Mouse (Mus musculus) c-Kit-positive CD71-negative TER-119-negative erythroid progenitor cells, embryonic 14.5 days (primary cell): Measurements from ENCODE around the gene Zfp146.
"Not testable (repeated sequence)": the region's sequence is repeated elsewhere in the genome, so short reads cannot be mapped to it uniquely, and the experiment has no call there.

Source experiments
- DNase-seq: peaks from one replicate; pipeline ENCODE4 v3.0.0-alpha.2; 2013; ENCODE audit warnings: low read depth

Gene Zfp146

DNA sequence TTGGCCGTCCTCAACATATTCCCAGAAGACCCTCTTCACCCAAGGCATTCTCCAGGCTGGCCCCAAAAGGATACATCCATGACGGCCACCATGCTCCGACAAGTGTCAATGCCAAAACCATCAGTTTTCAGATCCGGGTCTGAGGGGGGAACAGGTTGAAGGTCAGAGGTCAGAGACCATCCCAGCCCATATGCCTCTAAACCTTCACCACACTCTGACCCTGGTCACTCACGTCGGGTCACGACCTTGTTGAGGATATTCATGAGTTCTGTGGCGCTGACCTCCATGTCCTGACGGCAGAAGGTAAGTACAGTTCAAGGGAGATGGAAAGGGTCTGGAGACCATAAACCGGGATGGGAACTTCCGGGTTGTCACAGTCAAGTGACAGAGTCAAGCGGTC lies 22.5 kb upstream of the Zfp146 start:
- no peak for DNase-seq

DNA sequence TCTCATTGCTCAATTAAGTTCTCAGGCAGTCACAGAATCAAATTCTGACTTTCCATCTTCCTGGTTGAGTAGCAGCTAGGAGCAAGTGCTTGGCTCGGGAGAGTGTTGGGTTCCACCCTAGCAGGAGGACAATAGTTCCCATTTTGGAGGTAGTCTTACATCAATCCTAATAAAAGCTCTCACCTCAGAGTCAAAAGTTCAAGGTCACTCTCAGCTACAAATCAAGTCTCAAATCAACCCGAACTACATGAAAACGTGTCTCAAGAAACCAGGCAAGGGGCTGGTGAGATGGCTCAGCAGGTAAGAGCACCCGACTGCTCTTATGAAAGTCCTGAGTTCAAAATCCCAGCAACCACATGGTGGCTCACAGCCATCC lies 19.6 kb upstream of the Zfp146 start:
- no peak for DNase-seq

DNA sequence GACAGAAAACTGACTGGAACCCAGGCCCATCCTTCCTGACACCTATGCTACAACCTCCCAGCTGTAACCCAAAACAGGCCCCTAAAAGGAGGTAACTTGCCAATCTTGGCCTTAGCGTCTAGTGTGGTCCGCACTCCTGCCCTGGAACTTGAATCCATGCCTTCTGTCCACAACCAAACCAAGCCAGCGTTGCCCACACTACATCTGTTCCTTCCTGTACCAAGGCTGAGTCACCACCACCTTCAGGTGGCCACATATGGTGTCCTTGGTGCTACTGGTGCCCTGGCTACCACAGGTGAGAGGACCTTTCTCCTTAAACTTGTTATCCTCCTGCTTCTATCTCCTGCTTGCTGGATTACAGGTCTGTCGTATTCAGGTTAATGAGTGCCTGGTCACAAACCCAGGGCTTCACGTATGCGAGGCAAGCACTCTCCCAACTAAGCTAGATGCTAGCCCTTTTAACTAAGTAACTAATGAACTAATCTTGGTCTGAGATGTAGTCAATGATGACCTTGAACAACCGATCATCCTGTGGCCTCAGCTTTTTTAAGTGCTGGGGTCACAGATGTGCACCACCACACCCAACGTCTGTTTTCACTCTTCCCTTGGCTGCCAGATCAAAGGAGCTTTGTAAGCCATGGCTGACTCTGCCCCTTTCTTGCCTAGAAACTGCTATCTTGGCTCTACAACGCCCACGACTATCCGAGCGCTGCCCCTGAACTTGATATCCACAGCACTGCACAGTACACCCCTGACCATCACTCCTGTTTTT lies 19.0 kb upstream of the Zfp146 start:
- no peak for DNase-seq

DNA sequence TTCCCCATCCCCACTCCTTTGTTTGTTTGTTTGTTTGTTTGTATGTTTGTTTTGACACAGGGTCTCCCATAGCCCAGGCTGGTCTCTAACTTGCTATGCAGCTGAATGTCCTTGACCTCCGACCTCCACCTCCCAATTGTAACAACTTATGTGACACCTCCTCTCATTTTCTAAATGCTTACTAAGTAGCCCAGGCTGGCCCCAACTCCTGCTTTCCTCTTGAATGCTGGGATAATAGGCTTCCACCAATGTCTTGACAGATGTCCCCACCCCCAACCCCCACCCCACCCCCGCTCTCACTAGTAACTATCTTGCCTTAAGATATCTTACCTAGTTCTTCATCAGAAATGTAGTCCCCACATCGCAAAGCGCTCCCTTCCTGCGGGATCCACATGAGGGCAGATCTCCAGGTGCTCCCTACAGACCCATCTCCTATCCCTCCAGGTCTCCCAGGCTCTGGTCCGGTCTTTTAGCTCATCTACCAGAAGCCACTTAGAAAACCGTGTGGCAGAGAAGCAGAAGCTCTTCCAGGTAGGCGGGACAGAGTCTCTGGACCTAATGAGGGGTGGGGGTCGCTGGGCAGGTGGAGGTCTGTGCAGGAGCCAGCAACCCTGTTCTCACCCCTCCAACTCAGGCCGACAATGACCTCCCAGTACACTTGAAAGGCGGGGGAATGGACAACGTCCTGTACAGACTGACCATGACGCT lies 15.2 kb upstream of the Zfp146 start:
- no peak for DNase-seq

DNA sequence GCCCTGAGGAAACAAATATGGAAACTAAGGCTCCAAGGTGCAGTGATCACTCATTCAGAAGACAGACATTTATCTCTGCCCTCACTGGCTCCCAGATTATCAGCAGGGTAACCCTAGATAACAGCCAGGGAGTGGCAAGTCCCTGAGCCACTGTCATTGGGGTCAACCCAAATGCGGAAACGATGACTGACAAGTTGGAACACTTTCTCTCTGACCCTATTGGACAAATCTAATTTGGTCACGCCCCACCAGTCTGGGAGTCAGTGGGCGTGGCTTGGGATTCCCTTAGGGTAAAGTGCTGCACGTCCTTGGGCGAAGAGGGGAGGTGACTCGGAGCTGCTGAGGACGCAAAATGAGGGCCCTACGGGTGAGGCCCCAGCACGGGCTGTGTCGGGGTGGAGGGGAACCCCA lies 14.3 kb upstream of the Zfp146 start, which contains the start of gene Cox7a1:
Gene Cox7a1 (plus strand): TSS at position 266 of the 411 bp plus-strand sequence.
- peak; percentile 95 for DNase-seq

DNA sequence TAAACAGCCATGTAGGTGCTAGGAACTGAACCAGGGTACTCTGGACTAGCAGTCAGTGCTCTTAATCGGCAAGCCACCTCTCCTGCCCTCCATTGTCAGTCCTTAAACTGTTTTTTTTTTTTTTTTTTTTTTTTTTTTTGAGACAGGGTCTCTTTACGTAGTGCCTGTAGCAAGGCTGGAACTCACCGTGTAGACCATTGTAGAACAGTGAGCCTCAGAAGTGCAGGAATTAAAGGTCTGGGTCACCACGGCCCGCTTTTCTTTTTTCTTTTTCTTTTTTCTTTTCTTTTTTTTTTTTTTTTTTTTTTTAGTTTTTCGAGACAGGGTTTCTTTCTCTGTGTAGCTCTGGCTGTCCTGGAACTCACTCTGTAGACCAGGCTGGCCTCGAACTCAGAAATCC lies 13.6 kb upstream of the Zfp146 start:
- not testable (repeated sequence) for DNase-seq

DNA sequence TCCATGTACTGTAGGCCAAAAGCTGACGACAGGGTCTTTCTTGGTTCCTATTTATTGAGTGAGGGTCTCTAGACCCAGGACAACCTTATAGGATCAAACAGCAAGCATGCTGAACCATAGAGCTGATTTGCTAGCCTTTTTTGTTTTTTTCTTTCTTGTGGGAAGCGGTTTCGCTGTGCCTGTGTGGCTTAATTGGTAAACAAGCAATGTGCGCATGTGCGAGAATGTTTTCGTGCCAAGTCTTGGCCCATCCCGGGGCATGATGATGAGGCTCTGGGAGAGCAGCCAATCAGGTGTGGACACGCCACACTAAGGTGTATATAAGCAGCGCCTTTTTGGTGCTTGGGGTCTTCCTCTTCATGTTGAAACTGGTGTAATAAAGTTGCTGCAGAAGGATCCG lies 12.4 kb upstream of the Zfp146 start:
- not testable (repeated sequence) for DNase-seq

DNA sequence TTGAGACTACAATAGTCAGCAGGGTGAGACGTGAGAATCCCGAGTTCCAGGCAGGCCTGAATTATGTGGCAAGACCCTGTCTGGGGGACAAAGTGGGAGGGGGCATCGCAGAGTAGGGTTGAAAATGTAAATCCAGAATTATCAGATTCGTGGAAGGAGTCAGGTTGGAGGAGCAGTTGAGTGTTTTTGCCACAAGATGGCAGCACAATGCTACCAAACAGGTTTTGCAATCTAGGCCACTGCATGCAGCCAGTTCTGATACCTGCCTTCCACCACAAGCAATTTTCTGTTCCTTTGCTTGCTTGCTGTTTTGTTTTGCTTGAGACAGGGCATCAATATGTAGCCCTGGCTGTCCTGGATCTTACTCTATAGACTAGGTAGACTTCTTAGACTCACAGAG lies 11.8 kb upstream of the Zfp146 start:
- no peak for DNase-seq

DNA sequence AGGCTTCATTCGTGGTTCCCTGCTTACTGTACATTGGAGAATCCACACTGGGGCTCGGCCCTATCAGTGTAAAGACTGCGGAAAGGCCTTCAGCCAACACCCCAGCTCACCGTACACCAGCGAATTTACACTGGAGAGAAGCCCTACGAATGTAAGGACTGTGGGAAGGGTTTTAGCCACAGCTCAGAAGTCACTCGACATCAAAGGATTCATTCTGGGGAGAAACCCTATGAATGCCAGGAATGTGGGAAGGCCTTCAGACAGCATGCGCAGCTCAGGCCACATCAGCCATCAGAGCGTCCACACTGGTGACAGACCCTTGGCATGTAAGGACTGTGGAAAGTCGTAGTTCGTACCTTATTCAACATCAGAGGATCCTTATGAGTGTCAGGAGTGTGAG lies 8.7 kb upstream of the Zfp146 start:
- no peak for DNase-seq

DNA sequence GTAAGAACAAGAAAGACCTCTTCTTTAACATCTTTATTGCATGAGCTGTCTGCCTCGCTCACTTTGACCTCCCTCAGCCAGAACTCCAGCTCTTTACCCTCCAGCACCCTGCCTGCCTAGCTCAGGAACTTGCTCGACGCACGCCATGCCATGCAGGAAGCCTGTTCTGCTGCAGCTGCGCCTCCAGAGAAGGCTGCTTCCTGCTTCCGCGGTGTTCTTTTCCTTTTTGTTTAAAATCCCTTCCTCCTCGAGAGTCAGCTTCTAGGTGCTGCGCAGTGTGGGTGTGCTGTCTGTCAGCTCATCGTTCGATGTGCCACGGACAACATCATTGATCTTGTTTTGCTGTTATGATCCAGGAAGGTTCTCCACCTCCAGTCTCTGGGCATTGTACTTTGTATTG lies 6.9 kb upstream of the Zfp146 start:
- DNase-seq, result no peak

DNA sequence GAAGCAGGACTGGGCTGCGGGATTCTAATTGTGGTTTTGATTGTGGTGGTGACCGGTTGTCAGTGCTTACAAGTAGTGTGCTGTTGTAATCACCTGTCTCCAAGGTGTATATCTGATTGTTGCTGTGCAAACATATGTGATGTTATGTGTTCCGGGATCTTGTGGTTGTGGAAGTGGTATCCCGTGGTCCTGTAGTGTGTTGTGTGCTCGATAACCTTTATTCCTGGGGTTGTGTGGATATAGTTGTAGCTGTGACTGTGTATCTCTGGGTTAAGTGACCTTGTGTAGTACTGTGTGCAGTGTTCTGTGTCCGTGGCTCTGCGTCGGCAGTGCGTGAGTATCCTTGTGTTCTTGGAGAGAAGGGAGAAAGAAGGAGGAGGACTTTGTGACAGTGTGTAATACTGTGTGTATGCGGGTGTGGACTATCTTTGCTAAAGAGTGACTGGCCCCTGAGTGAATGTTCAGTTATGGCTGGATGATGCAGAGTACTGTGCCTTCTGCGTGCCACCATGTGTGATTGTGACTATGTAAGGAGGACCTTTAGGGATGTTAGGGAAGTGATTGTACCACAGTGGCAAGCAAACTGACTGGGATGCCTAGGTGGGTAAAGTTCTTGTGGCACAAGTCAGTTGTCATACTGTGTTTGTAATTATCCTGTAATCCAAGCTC lies 867 bp upstream of the Zfp146 start:
- DNase-seq, result no peak

DNA sequence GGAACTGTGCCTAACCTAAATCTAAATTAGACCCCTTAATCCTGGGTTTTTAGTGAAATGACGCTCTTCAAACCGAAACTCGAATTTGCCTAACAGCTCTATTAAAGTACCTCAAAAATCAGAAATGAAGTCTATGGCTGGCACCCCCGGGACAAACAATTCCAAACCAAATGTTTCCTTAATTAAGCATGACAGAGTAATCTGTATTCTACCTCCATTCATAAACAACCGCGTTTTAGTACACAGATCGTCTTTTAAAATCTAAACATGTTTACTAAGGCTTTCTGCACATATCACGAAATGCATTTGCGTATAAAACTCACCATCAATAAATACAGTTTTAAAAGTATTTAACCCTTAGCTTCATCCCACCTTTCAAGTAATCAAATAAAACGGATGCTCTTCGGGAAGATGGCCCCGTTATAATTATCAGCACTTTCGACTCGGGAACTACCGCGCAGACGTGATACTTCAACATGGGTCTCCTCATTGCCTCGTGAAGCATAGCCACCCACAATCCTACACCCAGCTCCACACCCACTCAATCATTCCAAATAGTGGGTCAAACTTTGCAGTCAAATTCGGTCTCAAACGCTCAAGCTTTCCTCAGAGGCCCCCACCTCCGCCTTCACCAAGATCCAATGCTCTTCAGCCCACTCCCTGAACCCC lies 502 bp downstream of the Zfp146 start:
- DNase-seq, result no peak

DNA sequence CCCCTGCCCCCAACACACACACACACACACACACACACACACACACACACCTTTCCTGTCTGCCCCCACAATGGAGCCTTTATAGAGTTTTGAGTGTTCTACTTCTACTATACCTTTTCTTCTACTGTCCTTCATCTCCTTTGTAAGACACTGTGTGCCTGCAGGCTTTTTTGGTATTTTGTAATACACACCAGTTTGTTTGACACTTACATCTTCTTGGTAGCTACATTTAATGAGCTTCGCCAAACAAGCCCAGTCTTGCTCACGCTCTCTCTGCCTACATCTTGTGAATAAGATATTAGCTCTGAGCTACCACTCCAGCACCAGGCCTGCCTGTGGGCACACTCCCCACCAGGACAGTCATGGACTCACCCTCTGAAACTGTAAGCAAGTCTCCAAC lies 4.8 kb downstream of the Zfp146 start:
- DNase-seq, result no peak

DNA sequence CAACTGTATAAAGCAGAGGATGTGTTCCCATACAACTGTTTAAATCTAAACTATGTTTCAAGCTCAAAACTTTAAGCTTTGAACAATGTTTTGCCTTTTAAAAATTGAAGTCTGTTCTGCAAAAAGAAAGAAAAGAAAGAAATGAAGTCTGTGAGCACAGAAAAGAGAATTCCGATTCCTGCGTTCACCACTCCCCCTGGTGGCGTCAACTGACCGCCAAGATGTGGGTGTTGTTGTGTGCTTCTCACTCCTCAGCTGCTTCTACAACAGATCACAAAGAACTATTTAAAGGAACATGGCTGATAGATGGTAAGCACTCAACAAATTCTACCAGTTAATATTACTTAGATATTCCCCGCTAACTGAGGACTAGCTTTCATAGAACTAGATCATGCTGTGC lies 6.4 kb downstream of the Zfp146 start:
- DNase-seq, result no peak

DNA sequence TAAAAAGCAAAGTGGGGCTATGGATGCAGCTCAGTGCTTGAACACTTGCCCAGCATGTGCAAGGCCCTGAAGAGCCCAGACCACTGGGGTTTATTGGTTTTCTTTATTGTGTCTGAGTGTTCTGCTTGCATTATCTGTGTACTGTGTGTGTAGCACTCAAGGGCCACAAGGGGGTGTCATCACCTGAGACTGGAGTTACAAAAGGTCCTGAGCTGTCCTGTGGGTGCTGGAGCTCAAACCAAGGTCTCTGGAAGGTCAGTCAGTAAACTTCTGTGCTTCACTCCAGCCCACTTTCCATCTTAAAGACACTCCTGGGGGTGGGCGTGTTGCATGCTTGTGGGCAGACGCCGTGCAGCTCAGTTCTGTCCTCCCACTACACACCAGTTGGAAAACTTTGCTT lies 14.0 kb downstream of the Zfp146 start:
- no peak for DNase-seq

DNA sequence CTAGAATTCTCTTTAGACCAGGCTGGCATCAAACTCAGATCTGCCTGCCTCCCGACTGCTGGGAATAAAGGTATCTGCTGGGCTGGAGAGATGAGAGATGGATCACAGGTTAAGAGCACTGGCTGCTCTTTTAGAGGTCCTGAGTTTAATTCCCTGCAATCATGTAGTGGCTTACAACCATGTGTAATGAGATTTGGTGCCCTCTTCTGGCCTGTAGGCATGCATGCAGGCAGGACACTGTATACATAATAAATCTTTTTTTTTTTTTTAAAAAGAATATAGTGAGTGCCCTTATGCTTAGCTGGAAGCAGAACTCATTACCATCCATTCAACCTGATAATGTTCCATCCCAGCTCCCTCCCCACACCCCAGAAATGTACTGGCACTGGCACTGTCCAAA lies 15.5 kb downstream of the Zfp146 start:
- no peak for DNase-seq

DNA sequence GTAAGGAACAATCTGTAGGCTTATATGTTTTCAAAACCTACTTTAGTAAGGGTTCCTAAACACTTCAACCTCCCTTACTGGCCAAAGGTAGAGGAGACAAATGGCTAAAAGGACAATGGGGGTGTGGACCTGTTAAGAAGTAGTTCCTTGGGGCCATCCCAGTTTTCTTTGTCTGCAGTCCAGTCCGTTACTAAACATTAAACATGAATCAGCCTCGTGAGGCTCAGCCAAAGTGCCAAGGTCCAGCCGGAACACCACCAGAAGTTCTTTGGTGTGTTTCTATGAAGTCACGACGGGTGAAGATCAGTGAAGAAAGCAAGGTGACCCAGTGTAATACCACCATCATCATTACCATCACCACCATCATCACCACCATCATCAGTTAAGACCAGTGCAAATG lies 22.5 kb downstream of the Zfp146 start:
- DNase-seq, result no peak

DNA sequence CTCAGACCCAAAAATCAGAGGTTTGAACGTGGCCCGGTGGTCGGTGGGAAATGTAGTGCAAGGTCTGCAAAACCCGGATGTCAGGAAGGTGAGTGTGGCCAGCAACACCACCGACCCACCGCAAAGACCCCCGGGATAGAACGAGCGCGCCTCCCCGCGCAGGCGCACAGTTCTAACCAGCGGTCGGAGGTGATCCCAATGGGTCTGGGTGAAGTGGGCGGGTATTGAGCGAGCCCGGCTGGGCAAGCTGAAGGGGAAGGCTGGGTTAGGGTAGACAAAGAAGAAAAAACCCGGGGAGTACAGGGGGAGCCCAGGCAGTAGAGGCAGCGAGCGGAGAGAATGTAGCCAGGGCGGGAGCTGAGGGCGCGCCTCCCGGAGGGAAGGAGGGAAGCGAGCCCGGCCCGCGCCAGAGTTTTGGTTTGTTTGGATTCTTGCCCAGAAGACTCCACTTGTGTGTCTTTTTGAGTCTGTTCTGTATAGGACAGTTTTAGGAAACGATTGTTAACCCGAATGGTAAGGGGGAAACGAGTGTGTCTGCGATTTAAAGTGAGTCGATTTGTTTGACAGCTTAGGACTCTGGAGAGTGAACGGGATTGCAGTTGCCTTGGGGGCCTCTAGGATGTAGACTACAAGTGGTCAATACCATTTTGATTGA lies 25.9 kb downstream of the Zfp146 start:
- DNase-seq, result peak; percentile 36

DNA sequence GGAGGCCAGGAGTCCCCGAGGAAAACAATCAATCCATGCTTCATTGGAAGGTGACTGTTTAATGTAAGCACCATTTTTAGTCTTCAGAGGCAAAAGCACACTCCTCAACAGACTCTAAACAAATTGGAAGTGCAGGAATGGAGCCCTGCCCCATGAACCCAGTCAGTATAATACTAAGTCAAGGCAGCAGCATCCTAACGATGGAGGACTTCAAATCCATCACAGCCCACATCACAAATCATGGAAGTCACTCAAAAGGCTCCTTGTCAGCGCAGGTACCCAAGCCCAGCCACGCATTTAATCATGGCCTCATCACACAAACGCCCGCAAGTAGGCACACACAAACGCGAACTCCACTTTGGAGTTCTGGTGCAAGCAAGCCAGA lies 26.4 kb downstream of the Zfp146 start:
- no peak for DNase-seq

DNA sequence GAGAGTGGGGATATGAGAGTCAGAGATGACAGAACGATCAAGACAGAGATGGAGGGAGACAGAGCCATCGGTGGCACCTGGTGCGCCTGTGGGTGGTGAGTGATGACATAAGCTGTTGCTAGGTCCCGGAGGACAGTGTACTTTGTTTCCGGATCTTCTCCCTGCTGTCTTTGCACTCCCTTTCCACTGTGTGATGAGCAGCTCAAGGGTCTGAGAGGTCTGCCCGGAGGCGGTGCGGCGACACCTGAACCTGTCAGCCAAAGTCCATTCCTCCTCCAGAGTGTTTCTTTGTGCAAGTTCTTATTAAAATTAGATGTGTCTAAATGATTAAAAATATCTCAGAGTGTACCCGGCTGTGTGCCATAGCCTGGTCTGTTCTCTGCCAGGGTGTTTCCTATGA lies 32.7 kb downstream of the Zfp146 start:
- no peak for DNase-seq

DNA sequence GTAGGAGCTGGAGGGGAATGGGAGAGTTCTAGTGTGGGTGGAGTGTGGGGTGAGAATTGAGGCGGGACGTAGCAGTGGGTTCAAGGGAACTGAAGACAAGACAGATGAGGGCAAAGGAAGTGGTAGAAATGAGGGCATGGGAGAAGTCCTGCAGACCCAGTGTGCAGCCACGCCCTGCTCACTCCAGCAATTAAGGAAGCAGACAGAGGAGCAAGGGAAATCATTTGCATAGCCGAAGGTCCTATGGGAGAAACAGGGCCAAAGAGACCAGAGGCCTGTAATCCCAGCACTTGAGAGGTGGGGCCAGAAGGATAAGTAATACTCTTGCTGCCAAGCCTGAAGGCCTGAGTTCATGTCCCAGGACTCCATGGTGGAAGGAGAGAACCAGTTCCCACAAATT lies 37.2 kb downstream of the Zfp146 start:
- no peak for DNase-seq

DNA sequence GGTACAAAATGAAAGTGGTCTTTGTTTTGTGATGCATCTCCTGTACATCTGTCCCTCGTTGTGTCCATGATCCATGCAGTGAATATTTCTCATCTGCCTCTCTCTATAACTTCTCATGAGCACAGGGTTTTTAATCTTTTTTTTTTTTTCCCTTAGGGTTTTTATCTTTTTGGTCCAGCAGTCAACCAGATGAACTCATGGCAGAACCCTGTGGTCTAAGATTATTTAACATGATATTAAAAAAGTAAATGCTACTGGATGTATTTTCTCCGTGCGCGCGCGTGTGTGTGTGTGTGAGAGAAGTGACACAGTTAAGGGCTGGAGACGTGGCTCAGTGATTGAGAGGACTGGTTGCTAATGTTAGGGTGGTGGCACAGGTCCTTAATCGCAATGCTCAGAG lies 39.6 kb downstream of the Zfp146 start:
- DNase-seq, result no peak
